Mouse (Mus musculus): ENCODE measurements around the gene Snx5.

DNA sequence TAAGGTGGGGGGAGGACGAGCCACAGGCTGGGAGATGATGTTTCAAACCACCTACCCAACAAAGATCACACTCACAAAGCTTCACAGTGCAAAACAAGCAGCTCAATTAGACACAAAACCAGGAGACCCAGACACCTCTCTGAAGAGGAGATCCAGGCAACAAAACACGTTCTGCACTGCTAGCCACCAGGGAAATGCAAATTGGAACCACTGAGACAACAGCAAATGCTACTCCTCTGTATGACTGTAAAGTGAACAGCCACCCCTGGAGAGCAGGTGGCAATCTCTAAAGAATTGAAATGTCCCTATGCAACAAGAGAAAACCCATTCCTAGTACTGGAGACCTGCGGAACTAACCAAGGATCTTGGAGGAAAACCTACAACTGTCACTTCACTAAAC is 37.2 kb downstream of the Snx5 start:
- TF ChIP-seq CTCF (IDR thresholded peaks at IDR 0.05; ENCODE audit: borderline replicate concordance, insufficient read depth, low read length) (no peak), POLR2A (IDR thresholded peaks at IDR 0.05; ENCODE audit: low read depth, low read length) (no peak)

Data from embryonic fibroblast, embryonic 13.5 days (primary cell).